Mouse (Mus musculus): ENCODE data around the gene Gm49325.
A peak's percentile ranks its signal among the peaks of the same experiment; 100 is the strongest.

The Gm49325 gene

DNA sequence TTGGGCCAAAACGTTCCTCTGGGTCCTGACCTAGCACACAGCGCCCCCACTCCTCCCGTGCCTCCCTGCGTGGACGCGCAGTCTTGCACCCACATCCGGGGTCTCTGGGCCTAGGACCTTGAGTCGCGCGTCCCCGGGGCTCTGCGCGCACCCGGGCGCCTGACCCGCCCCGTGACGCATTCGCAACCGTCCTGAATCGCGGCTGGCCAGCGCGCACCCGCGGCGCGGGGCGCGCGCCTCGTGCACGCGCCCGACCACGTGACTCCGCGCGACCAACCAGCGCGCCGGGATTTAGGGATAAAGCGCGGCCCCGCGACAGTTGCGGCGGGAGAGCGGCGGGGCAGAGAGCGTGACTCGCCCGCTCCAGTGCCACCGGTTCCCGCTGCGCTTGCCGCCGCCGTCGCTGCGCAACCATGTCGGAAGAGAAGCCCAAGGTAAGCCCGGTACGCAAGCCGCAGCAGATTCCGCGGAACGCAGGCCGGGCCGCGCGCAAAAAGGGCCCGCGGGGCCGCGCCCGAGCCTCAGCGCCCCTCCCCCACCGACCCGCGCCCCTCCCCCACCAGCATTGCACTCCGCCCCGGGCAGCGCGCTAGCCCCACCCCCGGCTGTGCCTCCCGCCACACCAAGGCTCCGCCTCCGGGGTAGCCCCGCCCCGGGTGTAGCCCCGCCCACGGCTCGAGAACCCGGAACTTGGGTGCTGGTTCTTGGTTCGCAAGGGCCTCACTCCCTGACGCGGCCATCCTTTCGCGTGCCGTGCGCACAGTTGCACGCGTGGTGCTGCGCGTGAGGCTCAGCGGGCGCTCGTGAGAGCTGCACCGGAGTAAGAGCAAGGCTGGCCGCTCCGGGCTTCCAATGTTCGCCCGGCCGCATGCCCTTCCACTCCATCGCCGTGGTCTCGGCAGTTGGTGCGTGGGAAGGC, at the start of gene Gm49325, which contains the start of gene Sumo3:
TSS of gene Gm49325 (plus strand) at position 290 of the 919 bp plus-strand sequence.
TSS of gene Sumo3 (plus strand) at position 190 of the 919 bp plus-strand sequence.
- DNase-seq (ENCODE audit: low spot score): peak; percentile 98

DNA sequence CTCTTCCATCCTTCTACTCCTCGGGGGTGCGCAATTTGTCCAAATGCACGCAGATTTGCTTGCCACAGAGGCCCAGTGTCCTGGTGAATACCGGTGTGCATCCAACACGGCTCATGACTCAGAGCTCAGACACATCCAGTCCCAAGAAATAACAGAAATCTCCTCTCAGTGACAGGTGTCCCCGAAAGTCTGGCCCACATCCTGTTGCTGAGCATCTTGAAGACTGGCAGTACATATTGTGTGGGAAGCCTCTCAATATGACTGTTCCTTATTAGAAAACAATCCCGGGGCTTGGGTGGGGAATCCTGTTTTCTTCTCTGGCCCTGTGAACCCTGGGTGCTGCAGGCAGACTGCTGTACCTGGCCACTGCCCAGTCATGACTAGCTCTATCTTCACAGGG, 49.4 kb upstream of the Gm49325 start:
- DNase-seq (ENCODE audit: low spot score): no peak

DNA sequence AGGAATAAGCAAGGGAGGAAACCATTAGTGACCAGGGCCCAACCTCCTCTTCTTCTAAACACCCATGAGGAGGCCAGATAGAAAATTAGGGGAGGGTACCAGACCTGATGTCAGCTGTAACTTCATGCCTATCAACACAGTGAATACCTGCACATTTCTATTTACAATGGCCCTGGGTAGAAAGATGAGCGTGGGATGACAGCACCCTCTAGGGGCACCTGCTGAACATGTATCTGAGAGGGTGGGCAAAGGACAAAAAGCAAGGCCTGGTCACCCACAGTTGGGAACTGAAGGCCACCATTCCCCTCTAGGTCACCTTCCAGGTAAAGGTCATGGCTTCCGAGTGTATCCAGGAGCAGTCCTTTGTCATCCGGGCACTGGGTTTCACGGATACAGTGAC, 48.4 kb upstream of the Gm49325 start:
- DNase-seq (ENCODE audit: low spot score): no peak

DNA sequence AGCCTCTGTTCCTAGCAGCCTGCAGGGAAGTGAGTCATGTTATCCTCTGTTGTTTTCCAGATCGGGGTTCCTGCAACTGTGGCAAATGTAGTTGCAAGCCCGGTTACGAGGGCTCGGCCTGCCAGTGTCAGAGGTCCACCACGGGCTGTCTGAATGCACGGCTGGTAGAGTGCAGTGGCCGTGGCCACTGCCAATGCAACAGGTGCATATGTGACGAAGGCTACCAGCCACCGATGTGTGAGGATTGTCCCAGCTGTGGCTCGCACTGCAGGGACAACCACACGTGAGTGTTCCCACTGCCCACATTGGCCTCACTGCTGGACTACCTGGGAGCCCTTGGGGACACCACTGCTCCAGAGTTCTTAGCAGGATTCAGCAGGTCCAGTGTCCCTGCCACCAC, 45.9 kb upstream of the Gm49325 start:
- no peak for DNase-seq (ENCODE audit: low spot score)

DNA sequence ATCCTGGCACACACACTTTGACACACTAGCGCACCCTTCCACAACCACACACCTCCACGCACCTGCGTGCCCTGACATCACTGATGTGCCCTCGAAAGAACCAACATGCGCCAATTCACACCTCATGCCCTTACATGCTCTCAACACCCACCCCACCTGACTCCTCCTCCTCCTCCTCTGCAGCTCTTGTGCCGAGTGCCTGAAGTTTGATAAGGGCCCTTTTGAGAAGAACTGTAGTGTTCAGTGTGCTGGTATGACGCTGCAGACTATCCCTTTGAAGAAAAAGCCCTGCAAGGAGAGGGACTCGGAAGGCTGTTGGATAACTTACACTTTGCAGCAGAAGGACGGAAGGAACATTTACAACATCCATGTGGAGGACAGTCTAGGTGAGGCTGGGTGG, 45.2 kb upstream of the Gm49325 start:
- DNase-seq (ENCODE audit: low spot score): no peak

DNA sequence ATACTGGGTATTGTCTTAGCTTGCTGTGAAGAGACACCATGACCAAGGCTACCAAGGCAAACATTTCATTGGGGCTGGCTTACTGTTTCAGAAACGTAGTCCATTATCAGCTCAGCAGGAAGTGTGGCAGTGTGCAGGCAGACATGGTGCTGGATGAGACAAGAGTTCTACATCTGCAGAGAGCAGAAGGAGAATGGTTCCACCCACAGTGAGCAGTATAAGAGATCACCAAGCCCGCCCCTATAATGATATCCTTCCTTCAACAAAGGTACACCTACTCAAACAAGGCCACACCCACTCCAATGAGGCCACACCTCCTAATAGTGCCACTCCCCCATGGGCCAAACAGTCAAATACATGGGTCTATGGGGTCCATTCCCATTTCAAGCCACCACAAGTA, 44.5 kb upstream of the Gm49325 start:
- no peak for DNase-seq (ENCODE audit: low spot score)

DNA sequence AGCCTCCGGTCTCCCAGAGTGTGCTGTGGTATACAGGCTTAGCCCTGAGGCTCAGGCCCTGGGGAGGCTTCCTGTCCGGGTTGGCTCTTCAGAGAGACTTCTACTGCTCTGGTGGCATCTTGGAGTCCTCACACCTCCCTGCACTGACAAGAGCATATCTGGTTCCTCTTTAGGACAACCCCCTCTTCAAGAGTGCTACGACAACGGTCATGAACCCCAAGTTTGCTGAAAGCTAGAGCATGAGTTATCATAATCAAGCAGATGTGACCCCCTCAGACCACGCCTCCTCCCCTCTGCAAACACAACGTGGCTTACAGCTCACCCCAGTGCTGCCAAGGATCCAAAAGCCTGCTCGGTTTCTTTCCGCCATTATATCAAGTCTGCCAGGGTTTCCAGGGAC, 41.0 kb upstream of the Gm49325 start:
- DNase-seq (ENCODE audit: low spot score): no peak

DNA sequence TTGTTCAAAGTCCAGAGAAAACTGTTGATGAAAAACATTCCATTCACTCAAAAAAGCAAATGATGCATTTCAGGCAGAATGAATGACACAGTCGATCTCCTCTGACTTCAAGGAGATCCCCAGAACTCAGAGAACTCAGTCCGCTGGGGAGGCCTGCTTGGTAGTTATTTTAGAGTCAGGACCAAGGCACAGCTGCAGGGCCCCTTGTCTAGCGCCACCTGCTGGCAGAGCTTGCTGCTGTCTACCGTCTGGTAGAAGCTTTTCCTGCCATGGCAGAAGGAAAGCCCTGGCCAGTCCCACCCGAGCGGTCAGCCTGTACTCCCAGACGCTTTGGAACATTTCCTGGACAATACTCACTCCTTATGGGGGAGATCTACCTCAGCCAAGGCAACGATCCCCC, 39.3 kb upstream of the Gm49325 start:
- peak; percentile 88 for DNase-seq (ENCODE audit: low spot score)

DNA sequence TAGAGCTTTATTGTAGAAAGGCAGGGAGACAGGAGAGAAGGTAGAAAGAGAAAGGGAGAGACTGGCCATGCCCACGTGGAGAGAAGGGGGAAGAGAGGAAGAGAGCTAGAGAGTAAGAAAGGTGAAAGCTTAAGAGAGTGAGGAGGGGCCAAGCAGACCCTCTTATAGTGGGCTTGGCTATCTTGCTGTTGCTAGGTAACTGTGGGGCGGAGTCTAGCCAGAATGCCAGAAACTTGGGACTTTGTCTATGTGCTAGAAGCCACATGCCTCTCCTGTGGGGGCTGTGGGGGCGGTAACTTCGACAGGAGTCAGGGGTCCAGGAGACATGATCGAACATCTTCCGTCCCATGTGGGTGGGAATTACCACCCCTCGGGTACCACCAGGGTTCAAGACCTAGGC, 36.5 kb upstream of the Gm49325 start:
- no peak for DNase-seq (ENCODE audit: low spot score)

DNA sequence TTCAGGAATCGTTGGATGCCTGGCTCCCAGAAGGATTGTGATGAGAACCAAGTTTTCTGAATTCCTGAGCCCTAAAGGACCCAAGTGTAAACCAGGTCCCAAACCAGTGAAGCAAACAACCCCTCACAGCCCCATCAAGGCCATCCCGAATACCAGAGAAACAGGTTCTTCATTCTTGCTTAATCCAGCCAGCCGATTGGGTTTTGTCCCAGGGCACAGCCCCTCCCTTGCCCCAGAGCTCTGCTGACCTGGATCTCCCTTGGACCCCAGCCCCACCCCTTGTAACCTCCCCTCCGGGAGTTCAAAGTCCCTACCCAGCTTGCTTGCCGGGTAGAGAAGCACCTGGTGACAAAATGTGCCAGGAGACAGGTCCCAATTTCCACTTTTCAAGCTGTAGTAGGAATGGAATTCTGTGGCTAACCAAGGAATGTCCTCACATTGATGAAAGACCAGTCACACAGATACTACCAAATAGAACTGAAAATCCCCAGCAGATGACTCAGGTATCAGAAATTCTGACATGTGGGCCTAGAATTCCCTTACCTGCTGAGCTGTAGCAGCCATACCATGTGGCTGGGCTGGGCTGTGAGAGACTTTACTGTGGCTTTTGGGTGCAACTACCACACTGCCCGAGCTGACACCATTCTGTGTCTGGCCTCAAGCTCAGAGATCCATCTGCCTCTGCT, 35.9 kb upstream of the Gm49325 start:
- DNase-seq (ENCODE audit: low spot score): no peak

DNA sequence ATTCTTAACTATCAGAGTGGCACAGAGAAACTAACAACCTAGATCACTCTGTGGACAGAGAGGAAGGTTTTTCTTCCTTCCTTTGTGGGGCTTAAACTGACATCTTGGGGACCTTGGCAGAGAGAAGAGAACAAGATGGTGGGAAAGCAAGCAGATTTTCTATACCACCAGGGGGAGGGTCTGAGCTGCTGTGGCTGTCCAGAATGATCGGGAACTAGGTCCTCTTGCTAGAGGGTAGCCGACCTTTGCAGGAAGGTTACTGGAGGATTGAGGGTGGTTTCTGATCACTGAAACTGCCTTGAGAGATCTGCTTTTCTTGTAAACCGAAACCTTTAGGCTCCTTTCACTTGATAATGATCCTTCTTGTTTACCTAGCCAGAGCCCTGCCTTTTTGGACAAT, 33.8 kb upstream of the Gm49325 start:
- DNase-seq (ENCODE audit: low spot score): no peak

DNA sequence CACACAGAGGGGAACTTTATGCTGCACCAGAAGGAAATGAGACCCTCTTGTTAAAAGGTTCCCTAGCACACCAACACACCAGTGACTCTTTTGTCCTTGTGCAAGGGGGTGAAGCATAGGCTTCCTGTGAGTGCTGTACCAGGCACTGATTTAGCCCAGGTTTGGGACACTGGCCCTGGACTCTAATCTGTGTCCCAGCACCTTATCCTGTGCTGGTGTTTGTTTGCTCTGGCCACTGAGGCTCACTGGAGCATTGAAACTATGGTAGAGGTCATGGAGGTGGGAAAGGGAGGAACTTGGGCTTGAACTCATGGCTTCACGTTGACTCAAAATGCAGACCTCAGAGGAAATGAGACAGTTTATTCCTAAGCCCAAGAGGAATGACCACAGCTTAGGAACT, 32.8 kb upstream of the Gm49325 start:
- DNase-seq (ENCODE audit: low spot score): no peak

DNA sequence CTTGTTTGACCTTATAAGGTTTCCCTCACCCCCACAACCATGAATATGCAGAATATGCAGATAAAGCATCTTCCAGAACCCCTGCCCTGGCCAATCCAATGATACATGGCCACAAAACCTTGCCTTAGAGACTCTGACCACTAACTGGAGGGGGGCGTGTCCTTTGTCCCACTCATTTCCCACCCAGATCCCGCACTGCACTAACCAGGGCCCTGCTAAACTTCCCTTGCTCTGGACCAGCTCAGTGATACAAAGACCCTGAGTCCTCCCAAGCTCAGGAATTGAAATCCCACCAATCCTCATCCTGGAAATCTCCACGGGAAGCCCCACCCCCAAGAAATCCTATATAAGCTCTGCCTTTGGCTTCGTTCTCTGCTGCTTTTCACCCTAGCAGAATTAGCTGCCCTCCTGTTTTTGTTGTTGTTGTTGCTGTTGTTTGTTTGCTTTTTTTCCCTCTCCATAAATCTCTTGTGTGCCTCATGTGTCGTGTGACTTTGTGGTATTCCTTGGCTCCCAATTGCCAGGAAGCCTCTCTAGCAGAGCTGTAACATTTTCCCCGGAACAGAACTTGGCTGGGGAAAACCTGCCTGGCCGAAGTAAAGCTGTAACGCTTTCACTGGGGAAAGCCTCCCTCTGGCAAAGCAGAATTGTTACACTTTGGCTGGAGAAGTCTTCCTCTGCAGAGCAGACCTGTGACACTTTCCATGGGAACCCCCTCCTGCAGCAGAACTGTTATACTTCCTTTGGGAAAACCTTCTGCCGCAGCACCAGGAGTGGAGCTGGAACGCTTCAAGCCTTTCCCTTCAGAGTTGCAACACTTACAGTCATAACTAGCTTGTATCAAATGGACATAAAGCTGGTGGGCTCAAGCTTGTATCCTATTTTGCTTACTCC, 25.7 kb upstream of the Gm49325 start:
- DNase-seq (ENCODE audit: low spot score): no peak

DNA sequence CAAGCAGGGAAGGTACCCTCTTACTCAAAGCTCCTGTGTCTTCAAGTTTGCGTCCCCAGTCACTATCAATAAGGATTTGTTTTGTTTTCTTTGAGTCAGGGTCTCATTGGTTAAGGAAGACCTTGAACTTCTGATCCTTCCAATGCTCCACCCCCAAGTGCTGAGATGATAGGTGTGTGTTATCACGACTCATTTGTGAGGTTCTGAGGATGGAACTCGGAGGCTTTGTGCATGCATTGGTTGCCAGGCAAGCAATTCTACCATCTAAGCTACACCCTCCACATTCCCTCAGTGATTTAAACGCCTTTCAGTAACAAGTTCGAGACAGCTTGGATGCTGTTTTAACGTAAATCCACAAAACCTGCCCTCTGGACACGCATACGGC, 25.0 kb upstream of the Gm49325 start:
- no peak for DNase-seq (ENCODE audit: low spot score)

DNA sequence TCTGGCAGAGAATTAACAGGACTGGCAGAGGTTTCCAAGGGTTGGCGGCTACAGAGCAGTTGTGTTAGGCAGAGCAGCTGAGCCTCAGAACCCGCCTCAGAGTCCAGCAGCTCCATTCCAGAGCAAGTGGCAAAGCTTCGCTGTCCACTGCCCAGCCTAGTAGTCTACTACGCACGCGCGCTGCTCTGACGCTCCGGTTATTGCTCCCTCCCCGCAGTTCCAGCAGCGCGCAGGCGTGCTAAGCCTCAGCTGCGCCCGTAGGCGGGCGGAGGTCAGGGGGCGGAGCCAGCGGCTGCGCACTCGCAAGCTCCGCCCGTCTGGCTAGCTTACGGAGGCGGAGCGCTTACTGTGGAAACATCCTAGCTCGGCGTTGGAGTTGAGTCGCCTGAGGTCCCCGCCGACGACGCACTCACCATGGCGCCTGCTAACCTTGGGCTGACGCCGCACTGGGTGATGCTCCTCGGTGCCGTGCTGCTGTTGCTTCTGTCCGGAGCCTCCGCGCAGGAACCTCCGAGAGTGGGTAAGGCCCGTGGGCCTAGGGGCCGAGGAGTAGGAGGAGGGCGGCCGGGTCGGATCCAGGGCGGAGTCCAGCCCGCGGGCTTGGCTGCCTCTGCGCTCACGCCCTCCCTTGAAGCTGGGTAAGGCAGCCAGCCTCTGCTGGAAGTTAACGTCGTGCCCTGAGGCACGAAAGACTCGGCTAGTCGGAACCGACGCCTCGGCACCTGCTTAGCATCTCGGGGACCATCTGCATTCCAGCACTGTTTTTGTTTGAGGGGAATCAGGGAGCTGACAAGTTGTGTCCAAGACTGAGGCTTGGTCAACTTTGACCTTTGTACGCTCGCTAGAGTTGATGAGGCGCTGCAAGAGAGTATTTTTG, 24.4 kb upstream of the Gm49325 start, which contains the start of gene Pttg1ip:
TSS of gene Pttg1ip (plus strand) at position 313 of the 877 bp plus-strand sequence.
- DNase-seq (ENCODE audit: low spot score): peak; percentile 96

DNA sequence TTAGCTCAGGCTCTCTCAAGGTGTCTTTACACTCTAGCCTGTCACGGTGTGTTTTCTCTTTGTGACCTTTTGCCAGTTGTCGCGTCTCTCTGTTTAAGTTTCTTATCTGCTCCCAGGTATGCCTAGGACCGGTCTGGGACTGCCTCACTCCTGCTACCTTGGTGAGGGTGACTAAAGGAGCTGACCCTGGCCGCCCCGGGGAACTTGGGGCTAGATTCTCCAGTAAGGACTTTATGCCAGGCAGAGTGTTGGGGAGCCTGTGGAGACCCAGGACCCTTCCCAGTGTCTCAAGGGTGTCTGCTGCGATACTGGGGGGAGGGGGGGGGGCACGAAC, 23.7 kb upstream of the Gm49325 start:
- no peak for DNase-seq (ENCODE audit: low spot score)

DNA sequence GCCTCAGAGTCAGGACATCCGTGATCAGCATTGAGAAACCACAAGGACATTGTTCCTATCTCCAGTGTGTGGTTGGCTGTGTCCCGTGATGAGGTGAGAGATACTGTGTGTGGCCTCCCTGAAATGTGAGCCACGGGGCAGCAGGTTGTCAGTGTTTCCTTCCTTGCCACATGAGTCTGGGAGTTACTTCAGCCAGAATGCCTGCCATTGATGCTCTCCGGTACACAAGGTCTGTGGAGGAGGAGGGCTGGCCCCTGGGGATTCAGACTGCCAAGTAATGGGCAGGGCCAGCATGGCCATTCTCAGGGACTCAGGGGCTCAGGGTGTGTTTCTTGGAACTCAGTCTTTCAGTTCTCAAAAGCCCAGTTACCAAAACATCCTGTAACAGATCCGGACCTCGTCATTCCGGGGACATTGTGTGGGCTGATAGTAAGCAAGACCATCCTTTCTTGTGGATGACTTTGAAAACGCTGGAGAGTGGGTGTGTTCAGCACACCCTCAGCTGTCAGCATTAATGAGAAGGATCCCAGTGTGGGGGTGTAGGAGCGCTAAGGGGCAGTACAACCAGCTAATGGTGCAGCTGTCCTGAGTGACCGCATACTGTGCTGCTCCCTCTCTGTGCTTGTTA, 22.1 kb upstream of the Gm49325 start:
- peak; percentile 67 for DNase-seq (ENCODE audit: low spot score)

DNA sequence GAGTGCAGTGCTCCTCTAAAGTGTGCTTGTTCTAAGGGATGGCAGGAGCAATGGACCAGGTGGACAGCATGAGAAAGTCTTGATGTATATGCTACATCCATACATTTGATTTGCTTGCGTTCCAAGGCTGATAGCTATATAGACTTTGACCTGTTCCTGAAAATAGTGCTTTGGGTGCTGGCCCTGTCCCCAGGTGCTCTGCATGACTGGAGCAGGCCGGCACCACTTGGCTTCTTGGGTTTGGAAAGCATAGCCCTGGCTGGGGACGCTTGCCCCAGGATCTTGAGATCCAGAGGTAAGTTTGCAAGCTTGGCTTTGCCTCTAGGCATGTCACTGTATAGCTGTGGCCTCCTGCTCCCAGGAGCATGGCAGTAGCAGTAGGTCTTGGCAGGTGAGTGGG, 19.4 kb upstream of the Gm49325 start:
- no peak for DNase-seq (ENCODE audit: low spot score)

DNA sequence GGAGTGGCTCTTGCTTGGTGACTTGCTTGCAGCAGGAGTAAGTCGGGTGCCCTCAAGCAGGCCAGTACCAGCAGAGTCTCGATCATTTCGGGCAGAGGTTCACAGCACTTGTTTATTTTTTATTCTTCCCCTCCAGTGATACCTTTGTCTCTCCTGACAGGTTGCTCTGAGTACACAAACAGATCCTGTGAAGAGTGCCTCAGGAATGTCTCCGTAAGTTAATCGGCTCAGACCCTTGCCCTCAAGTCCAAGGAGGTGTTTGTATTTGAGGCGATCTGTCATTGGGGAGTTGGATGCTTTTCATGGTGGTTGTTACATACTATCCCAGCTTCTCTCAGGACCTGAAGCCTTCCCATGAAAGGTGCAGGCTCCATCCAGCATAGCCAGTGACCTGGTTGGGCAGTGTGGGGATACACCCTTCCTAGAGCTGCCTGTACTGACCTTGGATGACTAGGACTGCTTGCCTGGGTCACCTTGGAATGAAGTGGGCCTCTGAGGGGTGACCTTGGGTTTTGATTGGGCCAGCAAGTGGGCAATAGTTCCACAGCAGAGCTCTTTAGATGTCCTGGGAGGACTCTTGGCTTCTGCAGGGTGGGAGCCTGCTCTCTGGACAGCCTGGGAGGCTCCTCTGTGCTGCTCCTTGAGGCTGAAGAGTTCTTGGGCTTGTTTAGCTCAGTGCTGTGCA, 18.8 kb upstream of the Gm49325 start:
- DNase-seq (ENCODE audit: low spot score): no peak

DNA sequence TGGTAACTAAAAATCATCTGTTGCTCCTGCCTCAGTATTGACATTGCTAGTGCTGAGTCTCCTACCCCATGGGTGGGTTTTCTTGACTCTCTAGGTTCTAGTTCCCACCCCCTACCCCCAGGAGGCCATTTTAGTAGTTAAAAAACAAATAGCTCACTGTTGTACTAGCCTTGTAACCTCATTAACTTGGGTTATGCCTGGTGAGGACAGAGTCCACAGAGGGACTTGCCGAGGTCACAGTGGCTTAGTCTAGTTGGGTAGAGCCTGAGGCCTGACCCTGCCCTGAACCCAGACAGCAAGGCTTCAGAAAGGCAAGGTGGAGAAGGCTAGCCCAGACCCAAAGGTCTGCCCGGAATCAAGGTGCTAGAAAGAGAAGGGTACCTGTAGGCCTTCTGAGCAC, 18.0 kb upstream of the Gm49325 start:
- DNase-seq (ENCODE audit: low spot score): no peak

All from lung, postnatal 25 days (tissue).